Mouse (Mus musculus): ENCODE measurements around the gene Topors.

- TF ChIP-seq CTCF (IDR thresholded peaks at IDR 0.05): no peak
- no peak for TF ChIP-seq EP300 (IDR thresholded peaks at IDR 0.05; ENCODE audit: insufficient read depth, low read depth, low read length)
- no peak for TF ChIP-seq POLR2A (IDR thresholded peaks at IDR 0.05; ENCODE audit: insufficient read depth, low read depth, low read length)
These were observed 43.6 kb downstream of the Topors start for GRCm38 (mm10) chr4:40226095-40226494.

All from heart, adult 2 months (tissue).